In genomic region chr15:102377163-102377543, GRCm38 (mm10) we compare ENCODE assay signal across 9 mouse cellular contexts. TPM values are rescaled to one million over a fixed set of nuclear protein-coding genes. Genes with fewer than 3 reads are reported as not detected.
DNase-seq lines count a peak whose midpoint lies in the region; ATAC-seq and TF ChIP-seq lines count a peak whose summit lies in the region.
"Had no signal": no experiment of that assay in that cellular context is flagged by ENCODE, and none has a peak within 500 bp of the region (broad histone marks: within the 10 kb centered on the region; RNA-seq: fewer than 3 reads in every experiment).

No protein-coding gene starts in this region.

- in situ Hi-C loops in CH12.LX (cut with MboI; ENCODE audit: low pct_ligation_motif_present, low pct_unique_long_range_greater_than_20kb, low sequenced_read_pairs) = no loop called here

- DNase-seq in CH12.LX (ENCODE audit: extremely low read depth) = peak; percentile 91
- DNase-seq in c-Kit-positive CD71-positive TER-119-negative erythroid progenitor cells, embryonic 14.5 days (ENCODE audit: low read depth) = peak; percentile 81
- peak; percentile 80 for DNase-seq in heart, postnatal 25 days (ENCODE audit: low spot score)
- DNase-seq in layer of hippocampus, adult 8-10 months (ENCODE audit: low spot score in 2 of 2) = peak; percentile 65 to 68
- peak; percentile 85 for DNase-seq in thymus, adult 2 months

- peak; percentile 90 for TF ChIP-seq RAD21 in CH12.LX (IDR thresholded peaks at IDR 0.05; ENCODE audit: low read depth, low read length)

- peak; percentile 42 to 97 for TF ChIP-seq CTCF in CH12.LX (conservative IDR thresholded peaks at IDR 0.05 in 1 of 2, IDR thresholded peaks at IDR 0.05 in 1 of 2; ENCODE audit: low read depth in 2 of 2, low read length in 2 of 2)
- peak; percentile 67 for TF ChIP-seq CTCF in olfactory bulb, adult 2 months (IDR thresholded peaks at IDR 0.05; ENCODE audit: insufficient read depth, low read depth, low read length)
- peak; percentile 92 for TF ChIP-seq CTCF in thymus, adult 2 months (IDR thresholded peaks at IDR 0.05; ENCODE audit: borderline replicate concordance, control insufficient read depth, extremely low read depth, insufficient read depth, low read length, poor library complexity)

- dilution Hi-C loops in CH12.LX (cut with MboI; ENCODE audit: extremely low pct_ligation_motif_present, extremely low pct_unique_long_range_greater_than_20kb, low sequenced_read_pairs) = no loop called here

- TF ChIP-seq POLR2A in CH12.LX (IDR thresholded peaks at IDR 0.05; ENCODE audit: low read depth, low read length) = no peak
- no peak for TF ChIP-seq POLR2A in olfactory bulb, adult 2 months (IDR thresholded peaks at IDR 0.05; ENCODE audit: insufficient read depth, low read depth, low read length)
- no peak for TF ChIP-seq POLR2A in thymus, adult 2 months (IDR thresholded peaks at IDR 0.05; ENCODE audit: control insufficient read depth, extremely low read depth, insufficient read depth, low read length, poor library complexity)

- peak overlapping the region; percentile 53 for H3K9ac ChIP-seq in CH12.LX (ENCODE audit: insufficient read depth, low read depth)
- peak overlapping the region; percentile 72 for H3K9ac ChIP-seq in forebrain, embryonic 15.5 days (replicated peaks)
- peak overlapping the region; percentile 72 for H3K9ac ChIP-seq in lung, embryonic 15.5 days

- ATAC-seq in forebrain, embryonic 15.5 days (replicated peaks) = peak; percentile 36; the same call in 1 of the 2 replicates
- ATAC-seq in lung, embryonic 15.5 days (ENCODE audit: borderline replicate concordance, extremely low read depth, low FRiP score, low TSS enrichment) = peak; percentile 82

- no peak for TF ChIP-seq EP300 in CH12.LX (IDR thresholded peaks at IDR 0.05; ENCODE audit: low read length)

- peaks cover 0 to 17% of the 10 kb centered on the region in 2 experiments; a peak in 3 of 4 replicates for H3K4me1 ChIP-seq in CH12.LX (ENCODE audit: control insufficient read depth in 1 of 2, insufficient read depth in 2 of 2)
- peaks cover 18% of the 10 kb centered on the region for H3K4me1 ChIP-seq in forebrain, embryonic 15.5 days
- peaks cover 20% of the 10 kb centered on the region for H3K4me1 ChIP-seq in lung, embryonic 15.5 days
- peaks cover 10% of the 10 kb centered on the region for H3K4me1 ChIP-seq in olfactory bulb, adult 2 months (ENCODE audit: control insufficient read depth, insufficient read depth, low read length)
- peaks cover 14% of the 10 kb centered on the region for H3K4me1 ChIP-seq in thymus, adult 2 months (replicated peaks; ENCODE audit: control insufficient read depth, insufficient read depth, low read length)

- no peaks in the 10 kb centered on the region for H3K9me3 ChIP-seq in CH12.LX (replicated peaks; ENCODE audit: low read length)
- no peaks in the 10 kb centered on the region for H3K9me3 ChIP-seq in forebrain, embryonic 15.5 days
- no peaks in the 10 kb centered on the region for H3K9me3 ChIP-seq in lung, embryonic 15.5 days

- whole genome bisulfite sequencing in forebrain, embryonic 15.5 days = under 1% methylated on average over 7 of the region's 7 CpGs
- 0% methylated on average over 7 of the region's 7 CpGs for WGBS in lung, embryonic 15.5 days
- under 1% methylated on average over 7 of the region's 7 CpGs for WGBS in olfactory bulb, adult 2 months
- 1% methylated on average over 7 of the region's 7 CpGs for WGBS in thymus, adult 2 months

- no peak overlapping the region for H3K27ac ChIP-seq in CH12.LX (ENCODE audit: insufficient read depth, low read depth)
- H3K27ac ChIP-seq in forebrain, embryonic 15.5 days (replicated peaks) = 0 out of 2 replicates have a peak overlapping the region, but pooled peaks have one; percentile 33
- peak overlapping the region; percentile 76 for H3K27ac ChIP-seq in lung, embryonic 15.5 days
- peak overlapping the region; percentile 71; the same call in 1 of the 2 replicates for H3K27ac ChIP-seq in olfactory bulb, adult 2 months (ENCODE audit: insufficient read depth, low read depth, low read length)
- H3K27ac ChIP-seq in thymus, adult 2 months (ENCODE audit: control insufficient read depth, insufficient read depth, low read length) = no peak overlapping the region

- no peaks in the 10 kb centered on the region for H3K79me2 ChIP-seq in CH12.LX (replicated peaks; ENCODE audit: control insufficient read depth, extremely low read depth, insufficient read depth, poor library complexity, severe bottlenecking)

- peaks cover 41% of the 10 kb centered on the region for H3K27me3 ChIP-seq in CH12.LX (replicated peaks)
- H3K27me3 ChIP-seq in forebrain, embryonic 15.5 days = peaks cover 9% of the 10 kb centered on the region; the same call in 1 of the 2 replicates
- H3K27me3 ChIP-seq in lung, embryonic 15.5 days = no peaks in the 10 kb centered on the region
- H3K27me3 ChIP-seq in thymus, adult 2 months (ENCODE audit: control insufficient read depth, insufficient read depth, low read length) = no peaks in the 10 kb centered on the region; the same call in 1 of the 2 replicates

- intact Hi-C loops in heart, postnatal 25 days (cut with DNase I) = loop anchor here (2.0 to 5.0 kb wide), 4 partner anchors 26 to 145 kb away; partner anchors contain the start of genes Aaas and Npff

- no peaks in the 10 kb centered on the region for H3K36me3 ChIP-seq in CH12.LX (replicated peaks in 1 of 2; ENCODE audit: control insufficient read depth in 1 of 2, insufficient read depth in 1 of 2, low read length in 1 of 2)
- H3K36me3 ChIP-seq in forebrain, embryonic 15.5 days = no peaks in the 10 kb centered on the region
- no peaks in the 10 kb centered on the region for H3K36me3 ChIP-seq in lung, embryonic 15.5 days
- H3K36me3 ChIP-seq in thymus, adult 2 months (ENCODE audit: control insufficient read depth, insufficient read depth, low read length) = no peaks in the 10 kb centered on the region

- peak overlapping the region; percentile 80 for H3K4me2 ChIP-seq in CH12.LX (ENCODE audit: insufficient read depth, low read depth, poor library complexity, severe bottlenecking)
- H3K4me2 ChIP-seq in forebrain, embryonic 15.5 days (replicated peaks) = peak overlapping the region; percentile 99
- H3K4me2 ChIP-seq in lung, embryonic 15.5 days = peak overlapping the region; percentile 99

- H3K4me3 ChIP-seq in CH12.LX (replicated peaks in 1 of 3; ENCODE audit: low read depth in 2 of 3, low read length in 2 of 3, poor library complexity in 1 of 3) = peak overlapping the region; percentile 53 to 70 (median 59)
- H3K4me3 ChIP-seq in forebrain, embryonic 15.5 days = peak overlapping the region; percentile 65
- H3K4me3 ChIP-seq in lung, embryonic 15.5 days = peak overlapping the region; percentile 67
- H3K4me3 ChIP-seq in olfactory bulb, adult 2 months (ENCODE audit: insufficient read depth, low read depth, low read length) = peak overlapping the region; percentile 73
- H3K4me3 ChIP-seq in thymus, adult 2 months (ENCODE audit: control insufficient read depth, insufficient read depth, low read length) = peak overlapping the region; percentile 50

RNA-seq across cellular contexts. Expression of gene Sp7, which starts 10.2 kb away (rescaled TPM):
- total RNA-seq in CH12.LX (2012; rRNA removed) = 0.04 TPM in 1 of 2 replicates, not detected in the other
- total RNA-seq in CH12.LX (2014; rRNA removed) = not detected in 2 replicates
- not detected in 2 replicates for polyA plus RNA-seq in CH12.LX (2012; ENCODE audit: insufficient read length, low read depth)
- polyA plus RNA-seq in forebrain, embryonic 15.5 days (2015; fragmentation: Nextera tagmentation; extraction: Ambion mirVana) = 0.36 and 0.40 TPM in 2 replicates
- total RNA-seq in heart, postnatal 25 days (2021) = not detected
- total RNA-seq in layer of hippocampus, adult 8-10 months (2022) = under 1 TPM; 0.37 to 0.78 (median 0.59) TPM
- polyA plus RNA-seq in lung, embryonic 15.5 days (2015; fragmentation: Nextera tagmentation; extraction: Ambion mirVana) = 0.48 and 0.55 TPM in 2 replicates
- polyA plus RNA-seq in olfactory bulb, adult 2 months (2012; ENCODE audit: insufficient read depth, insufficient read length, low replicate concordance, missing spikeins) = not detected in 2 replicates
- 0.13 and 0.23 TPM in 2 replicates for polyA plus RNA-seq in thymus, adult 2 months (2012; rRNA removed)
- polyA plus RNA-seq: large intestine, adult 2 months had no signal

RNA-seq across cellular contexts. Expression of gene Aaas, which starts 26.6 kb away (rescaled TPM):
- total RNA-seq in CH12.LX (2012; rRNA removed) (95.5 and 98.3 TPM in 2 replicates), CH12.LX (2014; rRNA removed) (107 and 126 TPM in 2 replicates)
- polyA plus RNA-seq in CH12.LX (2012; ENCODE audit: insufficient read length, low read depth) = 241 and 266 TPM in 2 replicates
- polyA plus RNA-seq in forebrain, embryonic 15.5 days (2015; fragmentation: Nextera tagmentation; extraction: Ambion mirVana) = 42.6 and 44.9 TPM in 2 replicates
- total RNA-seq in heart, postnatal 25 days (2021) = 10 to 100 TPM; 10.2 to 11.2 TPM
- total RNA-seq in layer of hippocampus, adult 8-10 months (2022) = 10 to 100 TPM; 20.6 to 33.5 (median 24.7) TPM
- 91.1 and 92.0 TPM in 2 replicates for polyA plus RNA-seq in lung, embryonic 15.5 days (2015; fragmentation: Nextera tagmentation; extraction: Ambion mirVana)
- not detected in 2 replicates for polyA plus RNA-seq in olfactory bulb, adult 2 months (2012; ENCODE audit: insufficient read depth, insufficient read length, low replicate concordance, missing spikeins)
- 106 and 107 TPM in 2 replicates for polyA plus RNA-seq in thymus, adult 2 months (2012; rRNA removed)

RNA-seq across cellular contexts. Expression of gene Sp1, which starts 28.8 kb away (rescaled TPM):
- total RNA-seq in CH12.LX (2012; rRNA removed) (23.3 and 23.5 TPM in 2 replicates), CH12.LX (2014; rRNA removed) (22.3 and 27.1 TPM in 2 replicates)
- 25.6 and 31.8 TPM in 2 replicates for polyA plus RNA-seq in CH12.LX (2012; ENCODE audit: insufficient read length, low read depth)
- polyA plus RNA-seq in forebrain, embryonic 15.5 days (2015; fragmentation: Nextera tagmentation; extraction: Ambion mirVana) = 5.4 and 5.6 TPM in 2 replicates
- total RNA-seq in heart, postnatal 25 days (2021) = 10 to 100 TPM; 42.7 to 44.4 TPM
- total RNA-seq in layer of hippocampus, adult 8-10 months (2022) = 10 to 100 TPM; 27.4 to 30.1 (median 28.8) TPM
- polyA plus RNA-seq in lung, embryonic 15.5 days (2015; fragmentation: Nextera tagmentation; extraction: Ambion mirVana) = 10.6 TPM in 2 replicates
- 98.4 TPM in 1 of 2 replicates, not detected in the other for polyA plus RNA-seq in olfactory bulb, adult 2 months (2012; ENCODE audit: insufficient read depth, insufficient read length, low replicate concordance, missing spikeins)
- polyA plus RNA-seq in thymus, adult 2 months (2012; rRNA removed) = 45.0 and 52.1 TPM in 2 replicates

RNA-seq across cellular contexts. Expression of gene Myg1, which starts 45.6 kb away (rescaled TPM):
- 105 and 126 TPM in 2 replicates for total RNA-seq in CH12.LX (2012; rRNA removed)
- total RNA-seq in CH12.LX (2014; rRNA removed) = 121 and 133 TPM in 2 replicates
- 132 and 166 TPM in 2 replicates for polyA plus RNA-seq in CH12.LX (2012; ENCODE audit: insufficient read length, low read depth)
- polyA plus RNA-seq in forebrain, embryonic 15.5 days (2015; fragmentation: Nextera tagmentation; extraction: Ambion mirVana) = 98.2 and 108 TPM in 2 replicates
- 10 to 100 TPM; 21.3 to 23.1 TPM for total RNA-seq in heart, postnatal 25 days (2021)
- 10 to 100 TPM; 66.5 to 76.4 (median 71.6) TPM for total RNA-seq in layer of hippocampus, adult 8-10 months (2022)
- 100 and 106 TPM in 2 replicates for polyA plus RNA-seq in lung, embryonic 15.5 days (2015; fragmentation: Nextera tagmentation; extraction: Ambion mirVana)
- polyA plus RNA-seq in olfactory bulb, adult 2 months (2012; ENCODE audit: insufficient read depth, insufficient read length, low replicate concordance, missing spikeins) = not detected in 2 replicates
- 104 and 105 TPM in 2 replicates for polyA plus RNA-seq in thymus, adult 2 months (2012; rRNA removed)

RNA-seq across cellular contexts. Expression of gene Pfdn5, which starts 51.2 kb away (rescaled TPM):
- total RNA-seq in CH12.LX (2012; rRNA removed) (265 and 269 TPM in 2 replicates), CH12.LX (2014; rRNA removed) (296 and 371 TPM in 2 replicates)
- 356 and 502 TPM in 2 replicates for polyA plus RNA-seq in CH12.LX (2012; ENCODE audit: insufficient read length, low read depth)
- 467 and 474 TPM in 2 replicates for polyA plus RNA-seq in forebrain, embryonic 15.5 days (2015; fragmentation: Nextera tagmentation; extraction: Ambion mirVana)
- total RNA-seq in heart, postnatal 25 days (2021) = 100 to 1,000 TPM; 284 to 288 TPM
- total RNA-seq in layer of hippocampus, adult 8-10 months (2022) = 100 to 1,000 TPM; 400 to 493 (median 445) TPM
- polyA plus RNA-seq in lung, embryonic 15.5 days (2015; fragmentation: Nextera tagmentation; extraction: Ambion mirVana) = 368 and 401 TPM in 2 replicates
- 1,008 TPM in 1 of 2 replicates, not detected in the other for polyA plus RNA-seq in olfactory bulb, adult 2 months (2012; ENCODE audit: insufficient read depth, insufficient read length, low replicate concordance, missing spikeins)
- polyA plus RNA-seq in thymus, adult 2 months (2012; rRNA removed) = 76.0 and 93.2 TPM in 2 replicates

Comparison
In these comparisons a context has a peak if more than half of its experiments do, and no peak if none do; other contexts are left out.
1. H3K27ac ChIP-seq: peak in forebrain, embryonic 15.5 days (single experiment), lung, embryonic 15.5 days (single experiment) and olfactory bulb, adult 2 months (single experiment); none in CH12.LX (single experiment) and thymus, adult 2 months (single experiment).
2. Peak in every context shown above with its lines, with median percentiles within 50 percentile points of each other: DNase-seq, H3K4me2 ChIP-seq, H3K4me3 ChIP-seq, H3K9ac ChIP-seq and CTCF ChIP-seq.